Mouse (Mus musculus): ENCODE measurements around the gene Sox6. TPM values are rescaled to one million over a fixed set of nuclear protein-coding genes. Genes with fewer than 3 reads are reported as not detected.

Sox6 gene
- polyA plus RNA-seq, 1 experiment from 2014 or later, result 25.5 TPM

DNA sequence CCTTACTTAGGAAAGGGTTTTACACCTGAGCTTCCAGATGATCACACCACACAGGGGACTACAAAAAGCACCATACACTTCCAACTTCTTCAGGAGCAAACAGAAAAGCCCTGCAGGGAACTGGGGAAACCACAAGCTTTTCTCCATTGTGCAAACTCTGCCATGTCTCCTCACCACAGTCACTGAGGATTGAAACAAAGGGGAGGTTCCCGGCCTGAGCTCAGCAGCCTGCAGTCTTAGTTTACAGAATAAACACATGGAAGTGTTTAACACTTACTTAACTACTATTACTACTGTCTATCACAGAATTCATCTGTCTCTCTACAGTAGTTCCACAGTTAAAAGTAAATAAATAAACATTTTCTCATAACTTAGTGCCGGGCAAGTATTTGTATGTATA, 498.3 kb downstream of the Sox6 start:
- whole genome bisulfite sequencing, result 30% methylated on average over 2 of the region's 2 CpGs
- peak; percentile 14 for DNase-seq (ENCODE audit: low spot score)
- Histone ChIP-seq H3K27ac (replicated peaks) (peak overlapping the region; percentile 67), H3K4me3 (no peak overlapping the region), H3K9me3 (no peaks in the 10 kb centered on the region), H3K27me3 (replicated peaks; ENCODE audit: low read depth, poor library complexity, severe bottlenecking) (no peaks in the 10 kb centered on the region), H3K4me1 (peaks cover 20% of the 10 kb centered on the region), H3K36me3 (replicated peaks) (no peaks in the 10 kb centered on the region)

DNA sequence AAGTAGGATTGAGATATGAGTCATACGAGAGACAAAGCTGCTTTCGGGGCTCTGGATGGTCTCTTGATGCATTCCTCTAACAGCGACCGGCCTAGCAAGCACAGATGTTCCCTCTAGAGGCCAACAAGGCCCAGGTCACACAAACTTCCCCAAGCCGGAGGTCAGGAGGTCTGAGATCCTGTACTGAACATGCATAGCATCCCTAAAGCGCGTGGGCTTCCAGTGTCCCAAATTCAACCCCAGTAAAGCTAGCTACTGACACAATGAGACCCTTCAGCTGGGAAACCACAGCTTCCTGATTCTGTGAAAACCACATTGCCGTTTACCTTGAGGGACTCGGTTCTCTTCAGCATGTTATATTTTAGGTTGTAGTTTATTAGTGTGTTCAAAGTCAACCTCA, 499.6 kb downstream of the Sox6 start:
- peak; percentile 17 for DNase-seq (ENCODE audit: low spot score)
- WGBS, result 50% methylated on average over 9 of the region's 9 CpGs
- no peaks in the 10 kb centered on the region for H3K9me3 ChIP-seq
- H3K4me3 ChIP-seq, result no peak overlapping the region
- no peak overlapping the region for H3K27ac ChIP-seq (replicated peaks)
- H3K27me3 ChIP-seq (replicated peaks; ENCODE audit: low read depth, poor library complexity, severe bottlenecking), result no peaks in the 10 kb centered on the region
- H3K36me3 ChIP-seq (replicated peaks), result no peaks in the 10 kb centered on the region
- H3K4me1 ChIP-seq, result peaks cover 20% of the 10 kb centered on the region

DNA sequence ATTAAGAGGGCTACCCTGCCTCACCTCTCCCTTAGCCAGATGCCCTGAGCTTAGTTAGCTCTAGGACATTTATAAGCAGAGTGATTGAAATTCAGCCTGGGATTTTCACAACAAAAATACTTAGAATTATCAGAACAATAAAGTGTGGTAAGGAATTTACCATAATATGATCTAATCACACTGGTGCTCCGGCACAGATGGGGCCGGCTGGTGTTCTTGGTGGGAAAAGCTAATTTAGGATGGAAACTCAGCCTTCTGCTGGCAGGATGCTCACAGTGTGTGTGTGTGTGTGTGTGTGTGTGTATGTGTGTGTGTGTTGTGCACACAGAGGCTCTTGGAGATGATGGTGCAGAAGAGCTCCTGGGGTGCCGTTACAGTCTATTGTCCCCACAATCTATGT, 501.0 kb downstream of the Sox6 start:
- H3K36me3 ChIP-seq (replicated peaks), result no peaks in the 10 kb centered on the region
- no peak overlapping the region for H3K27ac ChIP-seq (replicated peaks)
- H3K4me1 ChIP-seq, result peaks cover 20% of the 10 kb centered on the region
- no peaks in the 10 kb centered on the region for H3K27me3 ChIP-seq (replicated peaks; ENCODE audit: low read depth, poor library complexity, severe bottlenecking)
- H3K9me3 ChIP-seq, result no peaks in the 10 kb centered on the region
- WGBS, result 90% methylated on average over 3 of the region's 3 CpGs
- DNase-seq (ENCODE audit: low spot score), result no peak
- H3K4me3 ChIP-seq, result no peak overlapping the region

DNA sequence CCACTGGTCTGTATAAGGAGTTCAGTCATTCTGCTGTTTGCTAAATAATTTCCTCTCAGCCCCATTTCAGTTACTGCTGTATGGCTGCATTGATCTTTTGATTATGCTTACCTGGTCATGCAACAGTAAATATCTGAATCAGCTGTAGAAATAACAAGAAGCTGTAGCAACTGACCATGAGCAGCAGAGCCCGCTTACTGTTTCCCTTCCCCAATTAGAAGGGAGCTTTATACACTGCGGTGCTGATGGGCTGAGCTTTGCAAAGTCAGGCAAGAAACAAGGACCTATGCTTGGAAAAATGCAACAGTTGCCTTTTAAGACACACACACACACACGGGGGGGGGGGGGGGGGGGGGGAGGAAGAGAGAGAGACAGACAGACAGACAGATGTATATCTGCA, 502.1 kb downstream of the Sox6 start:
- no peaks in the 10 kb centered on the region for H3K27me3 ChIP-seq (replicated peaks; ENCODE audit: low read depth, poor library complexity, severe bottlenecking)
- H3K27ac ChIP-seq (replicated peaks), result no peak overlapping the region
- WGBS, result 74% methylated on average over 3 of the region's 3 CpGs
- DNase-seq (ENCODE audit: low spot score), result no peak
- H3K4me3 ChIP-seq, result no peak overlapping the region
- no peaks in the 10 kb centered on the region for H3K36me3 ChIP-seq (replicated peaks)
- H3K4me1 ChIP-seq, result peaks cover 20% of the 10 kb centered on the region
- H3K9me3 ChIP-seq, result no peaks in the 10 kb centered on the region

DNA sequence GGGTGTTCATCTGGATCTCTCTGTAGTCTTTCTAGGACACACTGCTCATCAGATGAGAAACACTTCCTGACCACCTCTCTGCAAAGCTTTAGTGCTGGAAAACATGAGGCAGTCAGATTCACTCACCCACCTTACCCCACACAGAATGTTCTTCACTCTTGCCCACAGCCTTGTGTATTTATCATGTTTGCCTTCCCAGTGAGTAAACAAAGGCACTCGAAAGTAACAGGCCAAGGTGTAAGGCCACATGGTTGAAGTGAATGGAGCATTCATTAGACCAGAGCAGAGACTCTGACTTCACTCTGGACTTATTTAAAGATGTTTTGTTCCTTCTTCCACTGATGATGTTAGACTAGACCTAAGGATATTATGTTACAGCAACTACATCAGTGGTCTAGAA, 506.7 kb downstream of the Sox6 start:
- no peak for DNase-seq (ENCODE audit: low spot score)
- H3K27ac ChIP-seq (replicated peaks), result no peak overlapping the region
- H3K9me3 ChIP-seq, result no peaks in the 10 kb centered on the region
- no peaks in the 10 kb centered on the region for H3K4me1 ChIP-seq
- no peaks in the 10 kb centered on the region for H3K27me3 ChIP-seq (replicated peaks; ENCODE audit: low read depth, poor library complexity, severe bottlenecking)
- H3K36me3 ChIP-seq (replicated peaks), result no peaks in the 10 kb centered on the region
- H3K4me3 ChIP-seq, result no peak overlapping the region
- WGBS, result 63% methylated on average over 1 of the region's 1 CpGs

DNA sequence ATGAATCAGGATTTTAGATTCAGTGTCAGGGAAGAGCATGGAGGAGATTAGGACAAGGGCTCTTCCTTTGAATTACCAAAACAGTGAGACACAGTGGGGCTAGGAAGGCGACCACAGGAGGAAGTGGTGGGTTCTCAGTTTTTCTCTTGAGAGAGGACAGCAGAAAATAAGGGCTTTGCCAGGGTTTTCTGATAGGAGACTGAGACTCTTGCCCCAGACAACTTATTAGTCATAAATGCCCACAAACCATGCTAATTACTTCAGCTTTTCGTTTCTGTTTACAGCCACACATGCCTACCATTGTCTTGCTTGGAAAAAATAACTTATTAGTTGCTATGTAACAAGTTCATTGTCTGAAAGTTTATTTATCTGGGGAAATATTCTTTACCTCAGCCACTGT, 507.4 kb downstream of the Sox6 start:
- DNase-seq (ENCODE audit: low spot score), result no peak
- H3K27me3 ChIP-seq (replicated peaks; ENCODE audit: low read depth, poor library complexity, severe bottlenecking), result no peaks in the 10 kb centered on the region
- 61% methylated on average over 2 of the region's 2 CpGs for WGBS
- H3K27ac ChIP-seq (replicated peaks), result no peak overlapping the region
- no peaks in the 10 kb centered on the region for H3K9me3 ChIP-seq
- no peak overlapping the region for H3K4me3 ChIP-seq
- peaks cover 6% of the 10 kb centered on the region for H3K4me1 ChIP-seq
- no peaks in the 10 kb centered on the region for H3K36me3 ChIP-seq (replicated peaks)

DNA sequence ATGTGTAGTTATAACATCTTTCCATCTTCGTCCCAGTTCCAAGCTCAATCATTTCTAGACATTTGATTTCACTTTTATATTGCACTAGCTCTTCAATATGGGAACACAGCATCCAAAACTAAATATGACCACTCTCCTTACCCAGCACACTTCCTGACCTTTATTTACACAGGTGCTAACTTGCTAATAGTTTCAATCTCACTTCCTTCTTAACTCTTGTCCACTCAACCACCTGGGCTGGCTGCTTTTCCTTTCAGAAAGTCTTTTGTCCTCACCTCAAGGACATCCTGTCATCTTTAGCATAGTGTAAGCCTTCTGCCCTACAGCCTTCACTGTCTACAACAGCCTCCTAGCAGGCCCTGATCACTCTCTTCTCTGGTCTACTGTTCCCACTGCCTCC, 520.9 kb downstream of the Sox6 start:
- WGBS, result 85% methylated on average over 1 of the region's 1 CpGs
- Histone ChIP-seq H3K4me3 (no peak overlapping the region), H3K9me3 (no peaks in the 10 kb centered on the region), H3K4me1 (0 out of 2 replicates have a peak, but pooled peaks cover 4% of the 10 kb centered on the region), H3K27ac (replicated peaks) (no peak overlapping the region), H3K27me3 (replicated peaks; ENCODE audit: low read depth, poor library complexity, severe bottlenecking) (0 out of 2 replicates have a peak, but pooled peaks cover under 1% of the 10 kb centered on the region), H3K36me3 (replicated peaks) (no peaks in the 10 kb centered on the region)
- no peak for DNase-seq (ENCODE audit: low spot score)

DNA sequence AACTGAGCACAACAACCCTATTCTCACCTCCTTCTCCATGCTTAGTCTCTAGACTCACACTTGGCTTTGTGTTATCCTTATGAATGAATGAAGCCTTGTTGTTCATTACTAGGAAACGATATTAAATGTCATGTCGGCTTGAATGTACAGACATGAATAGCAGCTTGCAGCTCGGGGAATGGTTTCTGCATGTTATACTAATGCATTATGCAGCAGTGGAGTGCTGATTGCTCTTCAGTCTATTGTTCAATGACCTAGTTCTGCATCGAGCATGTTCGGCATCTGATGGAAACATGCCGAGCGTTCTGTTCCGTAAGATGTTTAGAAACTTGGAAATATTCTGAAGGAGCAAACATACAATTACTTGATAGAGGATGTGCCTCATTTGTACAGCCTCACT, 524.9 kb downstream of the Sox6 start:
- H3K36me3 ChIP-seq (replicated peaks), result no peaks in the 10 kb centered on the region
- H3K27ac ChIP-seq (replicated peaks), result no peak overlapping the region
- peaks cover 31% of the 10 kb centered on the region for H3K4me1 ChIP-seq
- H3K27me3 ChIP-seq (replicated peaks; ENCODE audit: low read depth, poor library complexity, severe bottlenecking), result peaks cover 11% of the 10 kb centered on the region; the same call in 1 of the 2 replicates
- H3K9me3 ChIP-seq, result no peaks in the 10 kb centered on the region
- 88% methylated on average over 8 of the region's 8 CpGs for WGBS
- no peak for DNase-seq (ENCODE audit: low spot score)
- no peak overlapping the region for H3K4me3 ChIP-seq

DNA sequence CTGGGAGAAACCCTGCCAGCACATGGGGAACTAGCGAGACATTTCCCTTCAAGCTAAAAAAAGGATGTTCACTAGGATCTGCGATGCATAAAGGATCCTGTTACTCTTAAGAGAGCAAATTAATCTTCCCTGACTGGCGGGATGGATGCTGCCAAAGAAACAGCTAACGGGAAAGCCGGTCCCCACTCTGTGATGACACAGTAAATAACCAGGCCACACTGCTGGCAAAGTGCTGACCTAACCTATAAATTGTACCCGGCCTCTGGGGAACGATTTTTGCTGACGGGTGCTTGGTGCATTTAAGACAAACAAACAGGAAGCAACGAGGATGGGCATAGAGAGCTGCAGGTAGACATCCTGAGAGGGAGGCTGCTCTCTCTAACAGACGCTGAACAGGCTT, 526.8 kb downstream of the Sox6 start:
- peaks cover 16% of the 10 kb centered on the region; the same call in 1 of the 2 replicates for H3K27me3 ChIP-seq (replicated peaks; ENCODE audit: low read depth, poor library complexity, severe bottlenecking)
- DNase-seq (ENCODE audit: low spot score), result no peak
- H3K4me1 ChIP-seq, result peaks cover 41% of the 10 kb centered on the region
- H3K27ac ChIP-seq (replicated peaks), result no peak overlapping the region
- WGBS, result 63% methylated on average over 10 of the region's 10 CpGs
- H3K4me3 ChIP-seq, result no peak overlapping the region
- no peaks in the 10 kb centered on the region for H3K36me3 ChIP-seq (replicated peaks)
- no peaks in the 10 kb centered on the region for H3K9me3 ChIP-seq

DNA sequence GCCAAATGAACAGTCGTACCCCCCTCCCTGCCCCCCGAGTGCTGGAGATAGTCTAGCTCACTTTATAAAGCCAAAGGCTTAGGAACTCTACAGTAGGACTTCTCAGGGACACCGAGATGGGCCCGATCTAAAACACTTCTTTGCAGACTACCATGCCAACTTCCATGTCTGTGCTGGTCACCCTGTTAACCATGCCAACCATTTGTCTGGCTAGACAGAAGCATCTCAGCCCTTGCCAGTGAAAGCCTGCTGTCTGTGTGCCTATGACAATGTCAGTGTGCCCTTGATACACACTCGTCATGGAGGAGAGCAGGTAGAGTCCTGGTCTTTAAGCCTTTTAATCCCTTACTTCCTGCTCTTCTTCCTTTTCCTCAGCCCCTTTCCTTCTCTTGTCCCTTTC, 527.5 kb downstream of the Sox6 start:
- peaks cover 16% of the 10 kb centered on the region; the same call in 1 of the 2 replicates for H3K27me3 ChIP-seq (replicated peaks; ENCODE audit: low read depth, poor library complexity, severe bottlenecking)
- 86% methylated on average over 5 of the region's 5 CpGs for WGBS
- DNase-seq (ENCODE audit: low spot score), result no peak
- H3K9me3 ChIP-seq, result no peaks in the 10 kb centered on the region
- H3K4me3 ChIP-seq, result no peak overlapping the region
- H3K36me3 ChIP-seq (replicated peaks), result no peaks in the 10 kb centered on the region
- H3K4me1 ChIP-seq, result peaks cover 43% of the 10 kb centered on the region
- H3K27ac ChIP-seq (replicated peaks), result no peak overlapping the region

DNA sequence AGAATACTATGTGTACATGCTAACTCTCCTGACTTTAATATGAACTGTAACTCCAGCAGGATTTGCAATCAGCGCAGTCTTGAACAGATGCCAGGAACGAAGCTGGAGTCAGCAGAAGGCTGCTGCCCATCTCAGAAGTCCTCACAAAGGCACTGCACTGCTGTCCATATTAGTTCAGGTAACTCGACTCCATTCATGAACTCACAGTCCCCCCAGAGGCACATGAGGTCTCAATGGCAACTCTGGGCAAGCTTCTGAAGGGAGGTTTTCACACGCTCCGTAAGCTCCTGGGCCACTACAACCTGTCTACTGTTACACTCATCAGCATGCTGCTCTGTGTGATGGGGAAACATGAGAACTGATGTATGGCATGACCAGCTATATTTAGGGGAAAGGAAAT, 528.6 kb downstream of the Sox6 start:
- WGBS, result 41% methylated on average over 5 of the region's 5 CpGs
- no peaks in the 10 kb centered on the region for H3K36me3 ChIP-seq (replicated peaks)
- peak overlapping the region; percentile 1; the same call in 1 of the 2 replicates for H3K27ac ChIP-seq (replicated peaks)
- peak; percentile 42 for DNase-seq (ENCODE audit: low spot score)
- H3K4me3 ChIP-seq, result no peak overlapping the region
- H3K4me1 ChIP-seq, result peaks cover 43% of the 10 kb centered on the region
- no peaks in the 10 kb centered on the region for H3K9me3 ChIP-seq
- H3K27me3 ChIP-seq (replicated peaks; ENCODE audit: low read depth, poor library complexity, severe bottlenecking), result peaks cover 21% of the 10 kb centered on the region; the same call in 1 of the 2 replicates

DNA sequence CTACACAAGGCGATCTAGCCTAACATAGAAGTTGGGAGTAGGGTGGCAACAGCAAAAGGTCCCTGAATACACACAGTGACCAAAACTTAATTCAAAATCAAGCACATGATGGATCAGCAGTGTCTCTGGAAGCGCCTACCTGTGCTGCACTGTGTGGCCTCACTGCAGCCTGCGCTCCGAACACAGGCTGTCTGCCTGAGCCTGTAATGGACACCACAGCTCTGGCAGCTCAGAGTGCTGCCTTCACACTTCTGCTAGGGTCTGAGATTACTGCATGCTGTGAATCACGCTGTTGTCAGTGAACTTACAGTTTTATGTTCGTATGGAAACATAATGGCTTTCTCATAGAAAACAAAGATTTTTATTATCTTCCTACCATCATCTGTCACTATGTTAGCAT, 532.2 kb downstream of the Sox6 start:
- no peaks in the 10 kb centered on the region for H3K36me3 ChIP-seq (replicated peaks)
- 82% methylated on average over 6 of the region's 6 CpGs for whole genome bisulfite sequencing
- no peak for DNase-seq (ENCODE audit: low spot score)

DNA sequence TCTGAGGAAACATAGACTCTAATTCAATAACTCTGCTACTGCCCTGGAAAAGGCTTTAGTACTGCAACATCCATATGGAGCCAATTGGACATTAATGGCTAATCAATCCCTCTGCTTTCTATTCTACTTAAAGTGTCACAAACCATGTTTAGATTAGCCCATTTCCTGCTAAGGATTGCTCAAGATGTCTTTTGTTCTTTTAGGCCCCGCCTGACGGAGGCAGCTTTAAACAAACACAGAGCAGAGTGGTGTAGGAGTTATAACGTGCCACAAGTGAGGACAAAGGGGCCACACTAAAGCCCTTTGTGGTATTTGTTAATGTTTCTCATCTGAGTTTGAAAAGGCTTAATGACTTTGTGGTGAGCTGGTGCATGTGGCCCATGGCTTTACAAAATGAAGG, 537.1 kb downstream of the Sox6 start:
- Histone ChIP-seq H3K4me1 (peaks cover 46% of the 10 kb centered on the region), H3K36me3 (replicated peaks) (no peaks in the 10 kb centered on the region), H3K4me3 (no peak overlapping the region), H3K27me3 (replicated peaks; ENCODE audit: low read depth, poor library complexity, severe bottlenecking) (peaks cover 11% of the 10 kb centered on the region; the same call in 1 of the 2 replicates), H3K27ac (replicated peaks) (peak overlapping the region; percentile 63), H3K9me3 (no peaks in the 10 kb centered on the region)
- peak; percentile 50 for DNase-seq (ENCODE audit: low spot score)
- 4% methylated on average over 3 of the region's 3 CpGs for WGBS

More for the DNA sequence above, 532.2 kb downstream of the Sox6 start:
- no peaks in the 10 kb centered on the region for H3K9me3 ChIP-seq
- H3K4me1 ChIP-seq, result peaks cover 48% of the 10 kb centered on the region
- H3K27ac ChIP-seq (replicated peaks), result no peak overlapping the region
- peaks cover 24% of the 10 kb centered on the region for H3K27me3 ChIP-seq (replicated peaks; ENCODE audit: low read depth, poor library complexity, severe bottlenecking)
- no peak overlapping the region for H3K4me3 ChIP-seq

DNA sequence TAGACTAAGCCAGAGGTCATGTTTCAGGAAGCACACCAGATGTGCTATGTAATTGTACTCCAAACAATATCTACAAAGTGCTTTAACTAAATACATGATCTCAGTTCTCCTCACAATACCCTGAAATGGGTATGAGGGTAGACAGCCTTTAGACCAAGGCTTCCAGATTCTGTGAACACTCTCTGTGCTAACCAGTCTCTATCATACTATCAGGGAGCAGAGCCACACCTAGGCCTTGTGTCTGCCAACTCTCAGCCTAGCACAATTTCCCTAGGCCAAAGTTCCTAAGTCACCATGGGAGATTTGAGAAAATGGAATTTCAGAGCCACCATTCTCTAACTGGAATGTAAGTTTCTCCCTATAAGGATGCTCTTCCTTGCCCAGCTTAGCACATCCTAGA, 537.8 kb downstream of the Sox6 start:
- DNase-seq (ENCODE audit: low spot score), result no peak
- H3K4me1 ChIP-seq, result peaks cover 43% of the 10 kb centered on the region
- H3K9me3 ChIP-seq, result no peaks in the 10 kb centered on the region
- H3K27ac ChIP-seq (replicated peaks), result no peak overlapping the region
- peaks cover 11% of the 10 kb centered on the region; the same call in 1 of the 2 replicates for H3K27me3 ChIP-seq (replicated peaks; ENCODE audit: low read depth, poor library complexity, severe bottlenecking)
- no peaks in the 10 kb centered on the region for H3K36me3 ChIP-seq (replicated peaks)
- no peak overlapping the region for H3K4me3 ChIP-seq
